Mouse (Mus musculus): ENCODE results near the gene Slxl1. TPM values are rescaled to one million over a fixed set of nuclear protein-coding genes. Genes with fewer than 3 reads are reported as not detected.

Gene Slxl1
- polyA plus RNA-seq (2012; rRNA removed; ENCODE audit: low replicate concordance): not detected in 2 replicates

GRCm38 (mm10) chrX:55226576-55226975, at the start of gene Slxl1:
Gene Slxl1, plus strand, starts transcription at chrX:55226876.

